Mouse (Mus musculus): ENCODE data around the gene Twist1.

Gene Twist1

DNA sequence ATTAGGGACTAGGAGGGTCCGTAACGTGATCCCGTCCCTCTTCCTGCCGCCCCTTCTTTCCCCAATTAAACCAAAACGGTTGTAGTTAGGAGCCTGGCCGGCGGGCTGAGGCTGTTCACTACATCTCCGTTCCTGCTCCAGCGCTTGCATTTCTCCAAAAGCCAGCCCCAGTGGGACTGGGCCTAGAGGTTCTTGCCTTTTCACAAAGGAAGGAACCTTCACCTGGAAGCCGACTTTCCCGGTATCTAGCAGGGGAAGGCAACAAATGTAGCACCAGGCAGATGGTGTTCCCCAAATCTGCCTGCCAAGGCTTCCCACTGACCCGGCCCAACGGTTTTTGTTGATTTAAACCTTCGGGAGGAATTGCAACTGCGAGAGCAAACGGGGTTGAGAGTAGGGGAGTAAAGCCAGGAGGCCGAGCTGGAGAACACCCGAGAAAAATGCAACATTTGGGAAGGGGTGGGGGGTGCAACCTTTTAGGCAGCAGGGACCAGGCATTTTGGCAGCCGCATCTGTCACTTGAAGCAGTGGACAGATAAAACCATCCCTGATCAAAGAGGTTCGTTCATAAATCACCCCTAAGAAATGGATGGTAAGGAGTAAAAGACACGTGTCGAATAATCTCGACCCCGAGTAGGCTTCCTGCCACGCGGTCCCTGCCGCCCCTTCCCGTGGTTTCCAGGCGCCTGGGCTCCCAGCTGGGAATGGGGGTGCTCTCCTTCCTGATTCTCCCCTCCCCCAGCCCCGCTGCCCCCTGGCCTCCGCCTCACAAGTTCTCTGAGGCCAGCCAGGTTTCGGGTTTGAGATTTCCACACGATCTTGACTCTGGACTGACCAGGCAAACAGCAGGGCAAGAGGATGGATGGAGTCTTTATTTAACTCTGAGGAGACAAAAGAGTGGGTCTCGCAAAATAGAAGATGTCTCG lies 9.3 kb downstream of the Twist1 start:
- DNase-seq = no peak

DNA sequence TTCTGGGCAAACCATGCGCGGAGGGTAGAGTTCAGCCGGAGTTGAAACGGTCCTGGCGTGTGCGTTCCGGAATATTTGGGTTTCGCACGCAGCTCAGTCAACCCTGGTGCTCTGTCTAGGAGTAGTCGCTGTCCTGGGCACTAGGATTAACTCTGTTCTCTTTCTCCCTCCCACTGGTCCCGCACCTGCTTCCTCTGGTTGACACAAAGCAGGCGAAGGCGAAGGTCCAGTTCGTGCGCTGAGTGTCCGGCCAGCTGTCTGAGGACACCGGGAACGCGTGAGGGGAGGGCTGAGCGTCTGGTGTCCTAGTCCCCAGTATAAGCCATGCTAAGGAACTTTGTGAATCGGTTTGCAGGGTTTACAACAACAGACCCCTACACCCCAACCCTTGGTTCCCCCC lies 10.0 kb downstream of the Twist1 start:
- DNase-seq = no peak

DNA sequence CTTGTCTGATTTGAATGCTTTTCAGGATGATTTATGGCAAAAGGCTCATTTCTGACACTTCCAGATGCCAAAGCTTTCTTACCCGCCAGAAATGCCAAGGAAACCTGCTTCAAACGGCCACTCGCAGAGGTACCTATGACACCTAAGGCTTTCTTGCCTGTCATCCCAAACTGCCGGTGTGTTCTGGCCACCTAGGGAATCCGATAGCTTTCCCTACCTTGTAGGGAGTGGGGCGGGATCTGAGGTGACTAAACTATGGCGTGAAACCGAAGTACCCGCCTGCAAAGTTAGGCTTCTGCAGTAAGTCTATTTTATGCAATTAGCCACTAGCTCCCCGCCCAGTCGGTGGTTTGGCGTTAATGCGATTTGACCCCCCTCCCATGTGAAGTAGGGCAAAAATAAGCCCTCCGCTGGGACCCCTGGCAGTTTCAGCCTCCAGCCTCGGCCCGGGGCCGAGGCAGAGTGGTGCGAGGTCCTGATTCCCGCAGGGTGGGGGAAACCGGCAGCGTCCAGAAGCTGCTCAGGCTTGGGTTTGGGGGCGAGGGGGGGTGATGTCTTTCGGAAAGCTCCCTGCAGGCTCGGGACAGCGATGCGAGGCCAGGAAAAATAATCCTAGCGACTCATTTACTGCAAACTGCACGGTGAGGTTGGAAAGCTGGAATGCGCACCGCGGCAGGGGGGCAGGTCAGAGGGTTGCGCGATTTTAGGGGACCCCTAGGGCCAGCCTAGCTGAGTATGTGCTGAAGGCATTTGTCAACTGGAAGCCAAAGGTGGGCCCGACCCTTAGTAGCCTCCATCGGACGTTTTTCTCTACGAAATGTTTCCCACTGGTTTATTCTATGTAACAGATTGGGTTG lies 10.8 kb downstream of the Twist1 start:
- DNase-seq = no peak

DNA sequence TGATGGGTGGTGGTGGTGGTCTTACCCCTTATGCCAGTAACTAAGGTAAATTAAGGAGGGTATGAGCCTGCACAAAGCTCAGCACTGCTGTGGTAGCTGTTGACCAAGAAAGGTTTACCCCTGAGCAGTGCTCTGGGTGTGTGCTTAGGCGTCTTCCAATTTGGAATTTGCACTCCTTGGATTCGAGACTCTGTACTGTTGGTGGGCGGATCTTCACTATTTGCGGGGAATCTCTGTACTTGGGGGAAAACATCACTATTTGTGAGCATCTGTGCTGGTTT lies 11.4 kb downstream of the Twist1 start:
- DNase-seq = no peak

DNA sequence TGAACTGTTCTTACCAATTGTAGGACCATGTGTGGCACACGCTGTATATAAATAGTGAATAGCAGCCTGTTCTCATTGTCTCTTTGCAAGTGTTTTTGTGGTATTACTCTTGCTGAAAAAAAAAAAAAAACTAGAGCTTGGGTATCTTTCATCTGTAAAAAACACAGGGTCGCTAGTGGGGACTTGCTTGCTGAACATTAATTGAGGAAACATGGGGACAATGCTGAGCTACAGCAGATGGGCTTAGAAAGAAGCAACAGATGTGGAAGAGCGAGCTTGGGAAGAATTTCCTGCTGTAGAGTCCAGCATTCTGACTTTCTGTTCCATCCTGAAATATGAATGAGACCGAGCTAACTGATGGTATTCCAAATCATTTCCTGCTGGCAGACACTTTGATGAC lies 22.7 kb downstream of the Twist1 start:
- no peak for DNase-seq

DNA sequence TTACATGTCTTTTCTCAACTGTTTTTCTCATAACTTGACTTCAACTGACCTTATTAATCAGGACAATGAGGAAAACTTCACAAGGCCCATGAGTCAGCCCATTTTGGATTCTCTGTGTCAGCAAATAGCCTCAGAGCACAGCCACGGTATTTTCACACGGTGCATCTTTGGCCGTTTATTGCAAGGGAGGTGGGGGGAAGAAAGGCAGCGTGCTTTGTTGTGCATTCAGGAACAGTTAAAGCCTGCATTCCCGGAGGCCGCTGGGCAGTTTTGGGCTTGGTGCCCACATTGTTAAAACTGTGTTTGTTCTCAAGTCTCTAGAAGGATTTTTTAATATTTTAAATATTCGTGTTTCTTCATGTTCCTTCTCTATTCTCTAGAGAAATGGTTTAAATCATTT lies 24.0 kb downstream of the Twist1 start:
- DNase-seq = no peak

DNA sequence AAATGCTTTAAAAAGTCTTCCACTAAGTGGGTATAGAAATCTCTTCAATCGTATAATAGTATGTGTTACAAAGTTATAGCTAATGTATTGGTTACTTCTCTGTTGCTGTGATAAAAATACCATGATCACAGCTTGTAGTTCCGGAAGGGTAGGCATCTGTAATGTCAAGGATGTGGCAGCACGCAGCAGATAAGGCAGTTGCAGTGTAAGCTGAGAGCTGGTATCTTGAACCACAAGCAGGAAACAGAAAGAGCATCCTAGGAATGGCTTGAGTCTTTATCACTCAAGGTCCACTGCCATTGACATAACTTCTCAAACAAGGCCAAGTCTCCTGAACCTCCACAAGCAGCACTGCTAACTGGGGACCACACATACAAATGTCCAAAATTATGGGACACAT lies 35.7 kb downstream of the Twist1 start:
- DNase-seq = no peak
